Mouse (Mus musculus): ENCODE data around the gene Ccdc80.

The Ccdc80 gene

GRCm38 (mm10) chr16:45093137-45093731, at the start of gene Ccdc80:
Ccdc80 (plus strand) TSS chr16:45093402.
- CTCF ChIA-PET: interaction anchor here (0.6 kb wide), 1 partner anchor 335 kb away, joined by 3 read pairs; no protein-coding TSS in a partner anchor

DNA sequence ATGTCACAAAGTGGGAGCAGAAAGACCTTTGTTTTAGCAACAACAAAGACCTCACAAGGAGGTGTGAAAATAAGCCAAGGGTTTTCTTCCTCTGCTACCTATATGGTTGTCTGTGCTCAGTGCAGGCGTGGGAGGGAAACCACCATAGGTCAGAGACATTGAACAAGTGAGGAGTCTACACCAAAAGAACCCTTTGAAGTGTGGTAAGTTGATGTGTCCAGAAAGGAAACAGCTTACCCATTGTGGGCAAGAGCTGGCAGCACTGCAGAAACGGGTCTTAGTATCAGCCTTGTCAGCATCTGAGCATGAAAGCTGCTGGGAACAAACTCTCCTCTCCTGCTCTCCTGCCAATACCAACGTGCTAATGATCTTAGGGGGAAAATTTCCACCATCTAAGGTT, 48.4 kb upstream of the Ccdc80 start:
- CTCF ChIA-PET: no interaction called here

DNA sequence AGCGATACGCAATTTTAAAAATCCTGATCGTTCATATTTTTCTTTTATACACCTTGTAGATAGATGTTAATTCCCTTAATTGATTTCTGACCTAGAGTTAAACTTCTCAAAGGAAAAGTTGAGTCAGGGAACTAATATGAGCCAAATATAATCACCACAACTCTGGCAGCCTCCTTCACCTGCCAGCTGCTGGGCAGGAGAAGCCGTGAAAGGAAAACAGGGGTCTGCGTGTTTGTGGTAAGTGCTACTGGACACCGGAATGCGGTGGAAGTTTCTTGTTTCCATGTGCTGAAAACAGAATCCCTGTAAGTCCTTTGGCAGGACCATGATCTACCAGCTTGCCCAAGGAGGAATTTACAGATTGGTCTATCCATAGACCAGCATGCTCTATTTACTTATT, 36.0 kb upstream of the Ccdc80 start:
- CTCF ChIA-PET: no interaction called here

DNA sequence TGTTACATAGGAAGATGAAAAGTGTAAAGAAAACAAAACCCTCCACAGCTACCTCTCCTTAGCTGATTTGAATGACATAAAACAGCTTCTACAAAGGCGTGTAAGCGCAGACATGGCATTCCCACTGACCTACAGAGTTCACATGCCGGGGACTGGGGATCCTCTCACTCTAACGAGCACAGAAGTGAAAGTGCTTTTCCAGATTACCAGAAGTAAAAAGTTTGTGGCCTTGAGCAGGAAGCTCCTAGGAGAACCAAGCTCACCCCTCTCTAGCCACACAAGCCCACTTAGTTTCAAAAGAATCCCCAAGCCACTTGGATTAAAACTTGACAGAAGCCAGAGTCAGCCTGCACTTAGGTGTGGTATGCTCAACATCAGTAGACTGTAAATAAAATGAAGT, 35.3 kb upstream of the Ccdc80 start:
- CTCF ChIA-PET: no interaction called here

DNA sequence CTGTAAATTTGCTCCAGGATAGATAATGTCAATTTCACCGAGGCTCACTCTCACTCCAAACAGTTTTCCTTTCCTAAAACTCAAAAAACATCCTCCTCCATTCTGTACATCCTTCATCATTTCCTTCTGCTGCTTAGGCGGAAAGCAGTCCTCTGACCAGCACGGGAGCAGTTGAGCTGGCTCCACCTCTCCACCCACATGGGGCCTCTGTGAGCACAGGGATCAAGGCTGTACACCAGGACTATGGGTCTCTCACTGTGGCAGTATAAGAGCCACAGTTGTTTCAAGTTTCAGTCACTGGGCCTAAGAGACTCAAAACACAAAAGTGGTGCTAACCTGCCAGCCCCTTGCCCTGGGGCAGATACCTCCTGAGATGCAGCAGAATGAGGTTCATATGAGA, 32.1 kb upstream of the Ccdc80 start:
- CTCF ChIA-PET: no interaction called here

GRCm38 (mm10) chr16:45070383-45071083, 22.7 kb upstream of the Ccdc80 start:
- CTCF ChIA-PET: no interaction called here

GRCm38 (mm10) chr16:45071424-45071823, 21.8 kb upstream of the Ccdc80 start:
- CTCF ChIA-PET: no interaction called here

DNA sequence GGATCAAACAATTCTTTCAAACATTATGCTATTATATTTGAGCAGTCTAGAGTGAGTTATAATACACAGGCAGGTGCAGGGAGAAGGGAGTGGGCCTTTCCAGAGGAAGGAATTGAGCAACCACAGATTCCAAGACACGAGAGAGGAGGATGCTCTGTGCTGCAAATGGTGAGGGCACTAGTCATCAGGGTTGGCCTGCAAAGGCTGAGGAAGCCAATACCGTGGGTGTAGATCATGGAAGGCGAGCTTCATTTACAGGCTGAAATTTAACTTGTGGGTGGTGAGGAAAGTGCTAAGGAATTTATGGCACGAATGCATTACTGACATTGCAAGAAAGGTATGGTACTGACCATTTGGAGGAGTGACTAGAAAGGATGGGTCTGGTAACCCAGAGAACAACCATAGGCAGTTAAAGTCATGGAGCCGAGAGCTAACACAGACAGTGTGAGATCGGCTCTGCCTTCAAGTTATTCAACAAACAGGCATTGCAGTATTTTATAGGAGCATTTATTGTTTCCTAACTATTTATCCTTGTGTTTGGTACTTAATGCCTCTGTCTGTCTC, 15.6 kb upstream of the Ccdc80 start:
- CTCF ChIA-PET: no interaction called here

DNA sequence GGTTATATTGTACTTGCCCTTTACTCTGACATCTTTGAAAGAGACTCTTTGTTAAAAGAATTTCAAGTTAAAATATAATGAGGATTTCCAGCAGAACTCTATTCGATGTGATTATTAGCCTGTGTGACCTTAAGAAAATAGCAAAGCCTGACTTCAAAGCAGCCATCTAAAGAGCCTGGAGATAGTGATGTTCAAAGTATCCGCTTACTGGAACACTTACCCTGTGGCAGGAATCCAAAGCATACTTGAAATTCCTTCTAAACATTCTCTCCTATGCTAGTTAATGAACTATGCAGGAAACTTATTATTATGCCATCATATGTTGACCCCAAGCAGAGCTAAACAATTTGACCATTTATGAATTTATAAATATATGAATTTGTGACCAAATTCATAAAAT, 13.9 kb upstream of the Ccdc80 start:
- CTCF ChIA-PET: no interaction called here

DNA sequence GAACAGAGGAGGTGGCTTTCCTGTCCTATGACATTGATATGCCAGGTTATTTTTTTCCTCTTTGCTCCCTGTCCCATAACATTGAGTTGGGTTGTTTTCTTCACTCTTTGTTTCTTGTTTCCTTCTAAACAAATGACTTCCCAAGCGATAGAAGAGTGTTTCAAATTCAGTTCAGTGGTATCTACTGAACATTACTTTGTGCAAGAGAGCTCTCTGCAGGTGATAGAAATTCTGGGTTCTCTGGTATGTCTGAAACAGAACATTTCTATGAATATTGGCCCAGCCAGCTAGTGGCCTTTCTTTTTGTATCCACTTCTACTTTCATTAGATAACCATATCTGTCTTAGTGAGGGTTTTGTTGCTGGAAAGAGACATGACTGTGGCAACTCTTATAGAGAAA, 4.4 kb upstream of the Ccdc80 start:
- CTCF ChIA-PET: interaction anchor here (0.6 to 1.0 kb wide), 4 partner anchors 58 to 1147 kb away, joined by 3 read pairs; partner anchors contain the start of gene Gtpbp8

DNA sequence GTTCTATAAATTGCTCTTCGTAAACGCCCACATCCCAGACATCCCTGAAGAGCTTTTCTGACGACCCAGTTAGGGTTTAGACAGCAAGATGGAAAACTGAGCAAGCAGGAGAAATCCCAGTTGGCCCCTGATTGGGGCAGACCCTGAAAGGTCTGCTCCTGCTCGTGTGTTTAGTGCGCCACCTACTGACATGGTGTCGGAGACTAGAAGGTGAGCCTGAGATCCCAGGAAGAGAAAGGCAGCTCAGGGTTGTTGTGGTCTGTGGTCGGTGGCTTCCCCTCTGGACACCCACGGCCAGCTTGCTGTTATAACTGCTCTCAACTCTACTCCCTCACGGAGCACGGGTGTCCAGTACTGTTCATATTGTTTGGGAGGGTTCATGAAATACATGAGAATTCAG, 3.2 kb upstream of the Ccdc80 start:
- CTCF ChIA-PET: interaction anchor here (0.7 to 1.0 kb wide), 3 partner anchors 329 to 526 kb away, joined by 3 read pairs; no protein-coding TSS in a partner anchor

DNA sequence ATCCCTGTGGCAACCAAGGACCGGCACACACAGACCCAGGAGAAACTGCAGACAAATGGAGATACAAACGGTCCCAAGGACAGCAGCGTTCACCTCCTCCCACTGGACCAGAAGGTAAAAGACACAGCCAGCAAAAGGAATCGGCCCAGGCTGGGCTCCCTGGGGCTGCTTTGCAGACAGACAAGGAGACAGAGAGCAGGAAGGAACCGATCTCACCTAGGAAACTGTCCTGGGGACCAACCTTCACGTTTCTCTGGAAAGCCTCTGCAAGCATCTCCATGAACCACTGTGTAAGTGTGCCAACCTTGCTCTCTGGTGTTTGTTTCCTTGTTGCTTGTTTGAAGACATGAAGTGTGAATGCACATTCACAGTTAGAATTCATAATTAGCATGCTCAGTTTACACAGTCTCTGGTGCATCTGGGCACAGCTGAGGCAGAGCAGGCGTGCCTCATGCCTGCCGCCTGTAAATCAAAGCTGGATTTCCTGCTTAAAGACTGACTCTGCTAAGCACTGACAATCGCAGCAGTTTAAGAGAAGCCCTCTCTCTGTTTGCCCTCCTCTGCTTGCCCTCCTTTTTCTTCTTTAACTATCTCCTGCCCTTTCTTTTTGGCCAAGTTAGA, 1.0 kb downstream of the Ccdc80 start:
- CTCF ChIA-PET: no interaction called here

GRCm38 (mm10) chr16:45095030-45095429, 1.8 kb downstream of the Ccdc80 start:
- CTCF ChIA-PET: no interaction called here

- CTCF ChIA-PET: no interaction called here
Observed at GRCm38 (mm10) chr16:45095561-45096482, 2.6 kb downstream of the Ccdc80 start.

GRCm38 (mm10) chr16:45097467-45097866, 4.3 kb downstream of the Ccdc80 start:
- CTCF ChIA-PET: no interaction called here

- CTCF ChIA-PET: no interaction called here
Observed at GRCm38 (mm10) chr16:45098186-45098885, 5.1 kb downstream of the Ccdc80 start.

DNA sequence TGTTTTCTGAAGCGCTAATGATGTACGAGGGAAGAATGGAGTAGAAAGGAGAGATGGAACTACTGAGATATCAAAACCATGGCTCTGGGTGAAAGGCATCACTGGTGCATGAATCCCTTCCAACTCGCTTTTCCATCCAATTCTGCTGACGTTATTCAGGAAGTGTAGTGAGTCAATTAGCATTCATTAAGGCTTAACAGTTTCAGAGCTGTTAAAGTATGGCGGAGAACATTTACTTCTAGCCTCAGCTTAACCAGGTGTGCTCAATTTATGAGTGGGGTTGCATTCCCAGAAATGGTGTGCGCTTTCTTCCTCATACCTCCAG, 5.6 kb downstream of the Ccdc80 start:
- CTCF ChIA-PET: no interaction called here

GRCm38 (mm10) chr16:45100892-45101291, 7.7 kb downstream of the Ccdc80 start:
- CTCF ChIA-PET: interaction anchor here (0.6 kb wide), 1 partner anchor 20 kb away, joined by 6 read pairs; no protein-coding TSS in a partner anchor

DNA sequence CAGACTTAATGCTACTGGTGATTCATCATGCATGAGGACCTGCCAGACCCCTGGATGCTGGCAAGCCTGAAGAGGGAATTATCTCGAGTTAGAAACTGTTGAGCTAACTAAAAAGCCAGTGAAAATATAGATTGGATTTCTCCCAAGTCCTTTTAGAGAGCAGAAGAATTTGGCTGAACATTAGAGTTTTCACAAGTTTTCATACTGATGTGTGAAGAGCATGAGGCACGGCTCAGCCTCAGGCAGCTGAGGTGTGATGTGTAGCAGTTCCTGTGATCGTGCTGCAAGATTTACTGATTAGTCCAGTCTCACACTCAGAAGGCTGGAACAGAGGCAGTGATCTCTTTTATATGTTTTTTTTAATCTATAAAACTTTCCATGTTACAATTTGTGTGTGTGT, 11.8 kb downstream of the Ccdc80 start:
- CTCF ChIA-PET: no interaction called here

DNA sequence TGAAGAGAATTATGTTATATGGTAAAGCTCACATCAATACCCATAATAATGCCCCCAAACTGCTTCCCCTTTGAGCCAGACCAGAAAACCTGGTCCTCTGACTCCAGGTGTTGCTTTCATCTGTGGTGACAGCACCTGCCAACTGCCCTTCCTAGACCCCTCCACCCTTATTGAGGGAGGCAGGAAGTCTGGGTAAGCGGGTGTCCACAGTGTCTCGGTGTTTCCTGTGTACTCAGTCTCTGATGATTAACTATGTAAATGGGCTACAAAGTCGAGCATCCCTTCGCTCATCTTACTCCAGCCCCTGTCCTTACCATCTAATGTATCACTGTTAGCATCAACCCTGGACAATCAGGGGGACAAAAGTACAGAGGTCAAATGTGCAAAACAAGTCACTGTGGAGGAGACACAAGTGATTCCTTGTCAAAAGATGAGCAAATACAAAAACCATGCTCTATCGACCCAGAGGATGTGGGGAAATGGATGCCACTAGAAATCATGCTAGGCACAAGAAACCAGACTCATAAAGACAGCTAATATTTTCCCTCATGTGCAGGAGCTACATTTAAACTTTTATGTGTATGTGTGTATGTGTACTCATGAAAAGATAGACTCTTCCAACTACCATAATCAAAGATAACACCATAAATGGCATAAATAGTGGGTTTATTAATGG, 15.1 kb downstream of the Ccdc80 start:
- CTCF ChIA-PET: no interaction called here

DNA sequence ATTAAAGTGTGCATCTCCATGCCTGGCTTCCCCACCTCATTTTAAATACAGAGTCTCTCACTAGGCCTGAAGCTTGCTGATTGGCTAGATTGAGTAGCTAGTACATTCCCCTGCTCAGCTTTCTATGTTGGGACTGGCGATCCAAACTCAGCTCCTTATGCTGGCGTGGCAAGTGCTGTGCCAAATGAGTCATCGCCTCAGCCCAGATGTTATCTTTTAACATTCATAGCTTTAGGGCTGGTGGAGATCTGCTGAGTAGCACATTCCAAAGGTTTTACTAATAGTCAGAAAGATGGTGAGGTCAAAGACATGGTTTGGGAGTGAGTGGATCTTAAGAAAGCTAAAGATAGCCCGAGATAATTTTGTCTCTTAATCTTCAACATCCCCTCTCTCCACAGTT, 17.3 kb downstream of the Ccdc80 start:
- CTCF ChIA-PET: no interaction called here

All from spleen, embryonic (tissue).